Mouse (Mus musculus) gastrocnemius, adult 2 months (tissue): ENCODE measurements around the gene Prl2c1. TPM values are rescaled to one million over a fixed set of nuclear protein-coding genes. Genes with fewer than 3 reads are reported as not detected.
"Not testable (repeated sequence)": the region's sequence is repeated elsewhere in the genome, so short reads cannot be mapped to it uniquely, and the experiment has no call there.

Experiments used
- DNase-seq: peaks from one replicate; pipeline ENCODE4 v3.0.0; 2022
- H3K27ac ChIP-seq: fragments of 200-600 bp; 2 replicates; pipeline ENCODE4 v1.8.1; 2022; ENCODE audit warnings: mild to moderate bottlenecking
- H3K4me3 ChIP-seq: fragments of 200-600 bp; 2 replicates; pipeline ENCODE4 v1.8.1; 2022; ENCODE audit warnings: mild to moderate bottlenecking, moderate library complexity
- CTCF ChIP-seq: fragments of 200-600 bp; IDR thresholded peaks from 2 replicates; pipeline ENCODE4 v1.8.1; 2022; ENCODE audit warnings: antibody characterized with exemption, mild to moderate bottlenecking, moderate library complexity
- intact Hi-C: fragments of 180-260 bp; cut with DNase I; formaldehyde crosslinking; loops from one replicate; pipeline ENCODE4 v1.15.1; 2025
- long read RNA-seq, 2 experiments: library from polyadenylated mRNA; stranded (forward); transcript quantifications; one replicate each; pipeline ENCODE4 v2.0.0; 2021
- total RNA-seq, 2 experiments: library from RNA; stranded (reverse); gene quantifications; 2 replicates each; pipeline ENCODE4 v1.2.3; 2021

Gene Prl2c1
- not detected for total RNA-seq
- long read RNA-seq, experiment 1: 0 reads
- long read RNA-seq, experiment 2: 0 reads

GRCm38 (mm10) chr13:27849042-27849441 is at the start of gene Prl2c1:
TSS of gene Prl2c1 (plus strand) at chr13:27849342.
- TF ChIP-seq CTCF: no peak
- Histone ChIP-seq H3K27ac (no peak within 1 kb of the TSS), H3K4me3 (no peak within 1 kb of the TSS)
- intact Hi-C loops: no loop called here
- no peak for DNase-seq

- no peak for TF ChIP-seq CTCF
- Histone ChIP-seq H3K27ac (no peak within 1 kb of the TSS), H3K4me3 (no peak within 1 kb of the TSS)
- no peak for DNase-seq
- intact Hi-C loops: no loop called here
Measured at GRCm38 (mm10) chr13:27801354-27801753, 47.8 kb upstream of the Prl2c1 start, which contains the start of gene Prl2a1. TSS of gene Prl2a1 (plus strand) at chr13:27801654.

- Histone ChIP-seq H3K4me3 (no peak overlapping the region), H3K27ac (no peak overlapping the region)
- TF ChIP-seq CTCF: no peak
- intact Hi-C loops: no loop called here
- no peak for DNase-seq
Measured at GRCm38 (mm10) chr13:27802765-27803164, 46.4 kb upstream of the Prl2c1 start.

GRCm38 (mm10) chr13:27904236-27904635 is 55.1 kb downstream of the Prl2c1 start:
- H3K4me3 ChIP-seq, H3K27ac ChIP-seq, intact Hi-C loops, DNase-seq: not testable (repeated sequence)

Other genes starting within 250 kb of the Prl2c1 start
- gene Prl7b1, start 238.8 kb upstream of the Prl2c1 start, total RNA-seq: not detected
- not detected for gene Prl7a1, start 206.8 kb upstream of the Prl2c1 start, total RNA-seq
- gene Prl7a2, start 181.3 kb upstream of the Prl2c1 start, total RNA-seq: not detected
- not detected for gene Prl7d1, start 132.6 kb upstream of the Prl2c1 start, total RNA-seq
- gene Prl7c1, start 68.5 kb upstream of the Prl2c1 start, total RNA-seq: not detected
- gene Prl2a1, start 47.7 kb upstream of the Prl2c1 start, total RNA-seq: not detected
- not detected for gene Prl4a1, start 166.9 kb downstream of the Prl2c1 start, total RNA-seq